In genomic region chr11:82116041-82116440, GRCm38 (mm10) we compare ENCODE assay signal across 29 mouse cellular contexts. TPM values are rescaled to one million over a fixed set of nuclear protein-coding genes. Genes with fewer than 3 reads are reported as not detected.
"Had no signal": no experiment of that assay in that cellular context is flagged by ENCODE, and none has a peak within 500 bp of the region (broad histone marks: within the 10 kb centered on the region; RNA-seq: fewer than 3 reads in every experiment).

No protein-coding gene starts in this region.

- H3K36me3 ChIP-seq: heart, embryonic 10.5 days; heart, embryonic 12.5 days; hindbrain, embryonic 12.5 days; intestine, embryonic 15.5 days; limb, embryonic 10.5 days; limb, embryonic 12.5 days; liver, embryonic 12.5 days had no signal

- H3K4me1 ChIP-seq: heart, embryonic 10.5 days; heart, embryonic 12.5 days; hindbrain, embryonic 12.5 days; intestine, embryonic 15.5 days; limb, embryonic 10.5 days; limb, embryonic 12.5 days; liver, embryonic 12.5 days had no signal

- DNase-seq: gastrocnemius, postnatal 14 days; gastrocnemius, postnatal 36 days; heart, adult 18-20 months; heart, postnatal 14 days; heart, postnatal 36 days; kidney, adult 18-20 months; kidney, adult 8-10 months; kidney, postnatal 10 days; kidney, postnatal 25 days; kidney, postnatal 4 days; liver had no signal

- H3K4me2 ChIP-seq: heart, embryonic 12.5 days; hindbrain, embryonic 12.5 days; hindbrain, embryonic 14.5 days; intestine, embryonic 15.5 days; limb, embryonic 12.5 days; liver, embryonic 12.5 days had no signal

- H3K9ac ChIP-seq: heart, embryonic 12.5 days; hindbrain, embryonic 12.5 days; hindbrain, embryonic 14.5 days; intestine, embryonic 15.5 days; limb, embryonic 12.5 days; liver, embryonic 12.5 days; liver, embryonic 14.5 days had no signal

- H3K27ac ChIP-seq: heart, embryonic 10.5 days; hindbrain, embryonic 12.5 days; hindbrain, embryonic 14.5 days; intestine, embryonic 15.5 days; layer of hippocampus, adult 2 months; left cerebral cortex, adult 2 months; limb, embryonic 10.5 days; limb, embryonic 12.5 days; liver, embryonic 12.5 days; liver, embryonic 14.5 days had no signal

- H3K4me3 ChIP-seq: heart, embryonic 10.5 days; heart, embryonic 12.5 days; hindbrain, embryonic 12.5 days; intestine, embryonic 15.5 days; layer of hippocampus, adult 2 months; left cerebral cortex, adult 2 months; limb, embryonic 10.5 days; limb, embryonic 12.5 days; liver, embryonic 12.5 days had no signal

- H3K27me3 ChIP-seq: hindbrain, embryonic 12.5 days; intestine, embryonic 15.5 days; limb, embryonic 12.5 days; liver, embryonic 12.5 days had no signal

- ATAC-seq: hindbrain, embryonic 16.5 days; inflammation-experienced regulatory T-cells, adult 6 months; intestine, embryonic 15.5 days; intestine, postnatal 0 days; liver, embryonic 12.5 days had no signal

- H3K9me3 ChIP-seq: heart, embryonic 10.5 days; heart, embryonic 12.5 days; hindbrain, embryonic 12.5 days; intestine, embryonic 15.5 days; limb, embryonic 10.5 days; limb, embryonic 12.5 days; liver, embryonic 12.5 days had no signal

RNA-seq across cellular contexts. Expression of gene Ccl8, which starts 1.1 kb away (rescaled TPM):
- polyA plus RNA-seq: heart, embryonic 10.5 days; heart, embryonic 12.5 days; heart, embryonic 14.5 days; hindbrain, embryonic 12.5 days; hindbrain, embryonic 14.5 days; hindbrain, embryonic 16.5 days; intestine, embryonic 15.5 days; intestine, postnatal 0 days; kidney, embryonic 14.5 days; kidney, embryonic 16.5 days; limb, embryonic 10.5 days; limb, embryonic 12.5 days; limb, embryonic 14.5 days; liver, embryonic 12.5 days; liver, embryonic 14.5 days had no signal

RNA-seq across cellular contexts. Expression of gene Ccl12, which starts 14.4 kb away (rescaled TPM):
- polyA plus RNA-seq: heart, embryonic 10.5 days; inflammation-experienced regulatory T-cells, adult 6 months; limb, embryonic 10.5 days had no signal

RNA-seq across cellular contexts. Expression of gene Ccl11, which starts 58.4 kb away (rescaled TPM):
- polyA plus RNA-seq: heart, embryonic 10.5 days; inflammation-experienced regulatory T-cells, adult 6 months; limb, embryonic 10.5 days; limb, embryonic 12.5 days had no signal
